Mouse (Mus musculus): ENCODE data around the gene Abhd17c.

The Abhd17c gene

GRCm38 (mm10) chr7:84073856-84074255 lies 77.8 kb downstream of the Abhd17c start:
- no peak for DNase-seq (ENCODE audit: low spot score)

GRCm38 (mm10) chr7:84068931-84069330 lies 82.8 kb downstream of the Abhd17c start:
- DNase-seq (ENCODE audit: low spot score), result no peak

GRCm38 (mm10) chr7:84059799-84060198 lies 91.9 kb downstream of the Abhd17c start:
- no peak for DNase-seq (ENCODE audit: low spot score)

Measured in embryo, embryonic 10 days (tissue).